Mouse (Mus musculus): ENCODE results near the gene Med21.

Gene Med21

GRCm38 (mm10) chr6:146642276-146643183 is at the start of gene Med21, which contains the start of gene Tm7sf3:
Gene Med21, plus strand, starts transcription at chr6:146642547.
Gene Tm7sf3, minus strand, starts transcription at chr6:146642824.
- peak; percentile 99 for DNase-seq (ENCODE audit: low spot score)

- DNase-seq (ENCODE audit: low spot score) = no peak
Measured at GRCm38 (mm10) chr6:146602601-146603000, 39.7 kb upstream of the Med21 start.

GRCm38 (mm10) chr6:146603651-146604050 is 38.7 kb upstream of the Med21 start:
- no peak for DNase-seq (ENCODE audit: low spot score)

- no peak for DNase-seq (ENCODE audit: low spot score)
Measured at GRCm38 (mm10) chr6:146611385-146611784, 31.0 kb upstream of the Med21 start.

- DNase-seq (ENCODE audit: low spot score) = no peak
Measured at GRCm38 (mm10) chr6:146611897-146612296, 30.4 kb upstream of the Med21 start.

- no peak for DNase-seq (ENCODE audit: low spot score)
Measured at GRCm38 (mm10) chr6:146612736-146613135, 29.6 kb upstream of the Med21 start.

GRCm38 (mm10) chr6:146613907-146614306 is 28.4 kb upstream of the Med21 start:
- no peak for DNase-seq (ENCODE audit: low spot score)

- DNase-seq (ENCODE audit: low spot score) = no peak
Measured at GRCm38 (mm10) chr6:146614541-146614940, 27.8 kb upstream of the Med21 start.

GRCm38 (mm10) chr6:146615891-146616290 is 26.5 kb upstream of the Med21 start:
- no peak for DNase-seq (ENCODE audit: low spot score)

GRCm38 (mm10) chr6:146616670-146617069 is 25.7 kb upstream of the Med21 start:
- no peak for DNase-seq (ENCODE audit: low spot score)

- DNase-seq (ENCODE audit: low spot score) = no peak
Measured at GRCm38 (mm10) chr6:146628123-146628522, 14.2 kb upstream of the Med21 start.

- DNase-seq (ENCODE audit: low spot score) = no peak
Measured at GRCm38 (mm10) chr6:146629781-146630756, 12.3 kb upstream of the Med21 start.

GRCm38 (mm10) chr6:146630961-146631360 is 11.4 kb upstream of the Med21 start:
- no peak for DNase-seq (ENCODE audit: low spot score)

- no peak for DNase-seq (ENCODE audit: low spot score)
Measured at GRCm38 (mm10) chr6:146631847-146632246, 10.5 kb upstream of the Med21 start.

- no peak for DNase-seq (ENCODE audit: low spot score)
Measured at GRCm38 (mm10) chr6:146632403-146632802, 9.9 kb upstream of the Med21 start.

- no peak for DNase-seq (ENCODE audit: low spot score)
Measured at GRCm38 (mm10) chr6:146633097-146633496, 9.2 kb upstream of the Med21 start.

GRCm38 (mm10) chr6:146633629-146634014 is 8.7 kb upstream of the Med21 start:
- DNase-seq (ENCODE audit: low spot score) = peak; percentile 47

GRCm38 (mm10) chr6:146634015-146634722 is 8.2 kb upstream of the Med21 start:
- peak; percentile 70 for DNase-seq (ENCODE audit: low spot score)

GRCm38 (mm10) chr6:146634759-146635606 is 7.4 kb upstream of the Med21 start:
- no peak for DNase-seq (ENCODE audit: low spot score)

GRCm38 (mm10) chr6:146636482-146636881 is 5.9 kb upstream of the Med21 start:
- no peak for DNase-seq (ENCODE audit: low spot score)

Measured in adipocyte (in vitro differentiated cells).